Mouse (Mus musculus) erythroblast, embryonic 14.5 days (primary cell): Measurements from ENCODE around the gene Dnaja4.

Source experiments
- GATA1 ChIP-seq: IDR thresholded peaks from 2 replicates; pipeline ENCODE4 v1.6.1; 2012; ENCODE audit warnings: low read length, inconsistent platforms, mixed read lengths
- TAL1 ChIP-seq: IDR thresholded peaks from 3 replicates; pipeline ENCODE4 v1.6.1; 2012; ENCODE audit warnings: low read length, inconsistent platforms, mixed read lengths

- TF ChIP-seq GATA1 (no peak), TAL1 (no peak)
Observed at GRCm38 (mm10) chr9:54699345-54700173, 886 bp downstream of the Dnaja4 start.
